Mouse (Mus musculus): ENCODE results near the gene 0610010K14Rik. TPM values are rescaled to one million over a fixed set of nuclear protein-coding genes. Genes with fewer than 3 reads are reported as not detected.

0610010K14Rik gene
- total RNA-seq, 1 experiment from 2014 or later, result 49.9 TPM

GRCm38 (mm10) chr11:70218741-70219470, 18.8 kb downstream of the 0610010K14Rik start:
- no peak for ATAC-seq (replicated peaks; ENCODE audit: low read depth, poor library complexity, severe bottlenecking)

GRCm38 (mm10) chr11:70218039-70218438, 19.7 kb downstream of the 0610010K14Rik start:
- ATAC-seq (replicated peaks; ENCODE audit: low read depth, poor library complexity, severe bottlenecking), result no peak

DNA sequence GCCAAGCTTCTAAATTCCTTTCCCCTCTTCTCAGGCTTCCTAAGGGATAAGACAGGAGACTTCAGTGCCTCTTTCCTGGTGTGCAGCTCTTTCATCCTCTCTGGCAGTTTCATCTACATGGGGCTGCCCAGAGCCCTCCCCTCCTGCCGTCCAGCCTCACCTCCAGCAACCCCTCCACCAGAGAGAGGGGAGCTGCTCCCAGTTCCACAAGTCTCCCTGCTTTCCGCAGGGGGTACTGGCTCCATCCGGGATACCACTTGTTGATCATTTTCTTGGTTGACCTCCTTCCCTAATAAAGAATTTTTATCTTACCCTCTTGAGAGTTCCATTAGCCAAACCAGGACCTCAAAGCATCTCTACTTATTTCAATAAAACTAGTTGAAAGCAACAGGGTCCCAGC, 21.6 kb downstream of the 0610010K14Rik start:
- ATAC-seq (replicated peaks; ENCODE audit: low read depth, poor library complexity, severe bottlenecking), result no peak

DNA sequence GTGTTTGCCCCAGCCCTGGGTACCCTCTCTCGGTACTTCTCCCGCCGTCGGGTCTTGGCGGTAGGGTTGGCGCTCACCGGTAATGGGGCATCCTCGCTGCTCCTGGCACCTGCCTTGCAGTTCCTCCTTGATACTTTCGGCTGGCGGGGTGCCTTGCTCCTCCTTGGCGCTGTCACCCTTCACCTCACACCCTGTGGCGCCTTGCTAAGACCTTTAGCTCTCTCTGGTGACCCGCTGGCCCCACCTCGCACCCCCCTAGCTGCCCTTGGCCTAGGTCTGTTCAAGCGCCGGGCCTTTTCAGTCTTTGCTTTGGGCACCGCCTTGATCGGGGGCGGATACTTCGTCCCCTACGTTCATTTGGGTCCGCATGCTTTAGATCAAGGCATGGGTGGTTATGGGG, 22.4 kb downstream of the 0610010K14Rik start:
- no peak for ATAC-seq (replicated peaks; ENCODE audit: low read depth, poor library complexity, severe bottlenecking)

GRCm38 (mm10) chr11:70214856-70215209, 22.9 kb downstream of the 0610010K14Rik start:
- 0 out of 2 replicates have a peak, but pooled peaks have one; percentile 6 for ATAC-seq (replicated peaks; ENCODE audit: low read depth, poor library complexity, severe bottlenecking)

GRCm38 (mm10) chr11:70214191-70214855, 23.4 kb downstream of the 0610010K14Rik start:
- 0 out of 2 replicates have a peak, but pooled peaks have one; percentile 4 for ATAC-seq (replicated peaks; ENCODE audit: low read depth, poor library complexity, severe bottlenecking)

DNA sequence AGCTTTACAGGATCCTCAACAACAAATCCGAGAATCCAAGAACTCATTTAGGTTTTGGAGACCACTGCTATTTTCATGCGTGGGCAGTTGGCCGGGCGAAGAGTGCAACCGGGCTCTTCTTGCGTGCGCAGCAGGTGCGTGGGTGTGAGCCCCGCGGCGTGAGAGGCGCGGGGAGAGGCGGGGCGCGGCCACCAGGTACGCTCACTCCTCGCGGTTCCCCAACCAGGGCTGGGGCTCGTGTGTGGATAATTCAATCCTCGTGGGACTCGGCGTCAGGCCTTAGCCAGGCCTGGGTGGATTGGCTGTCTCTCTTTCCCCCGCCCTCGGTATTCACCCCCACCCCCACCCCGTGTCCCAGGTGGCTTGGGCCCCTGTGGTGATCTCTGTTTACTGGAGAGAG, 24.0 kb downstream of the 0610010K14Rik start:
- ATAC-seq (replicated peaks; ENCODE audit: low read depth, poor library complexity, severe bottlenecking), result no peak

GRCm38 (mm10) chr11:70212896-70213295, 24.8 kb downstream of the 0610010K14Rik start:
- peak; percentile 76 for ATAC-seq (replicated peaks; ENCODE audit: low read depth, poor library complexity, severe bottlenecking)

GRCm38 (mm10) chr11:70212423-70212822, 25.3 kb downstream of the 0610010K14Rik start, which contains the start of gene Slc16a11:
Slc16a11 (plus strand) TSS chr11:70212752.
- ATAC-seq (replicated peaks; ENCODE audit: low read depth, poor library complexity, severe bottlenecking), result no peak

DNA sequence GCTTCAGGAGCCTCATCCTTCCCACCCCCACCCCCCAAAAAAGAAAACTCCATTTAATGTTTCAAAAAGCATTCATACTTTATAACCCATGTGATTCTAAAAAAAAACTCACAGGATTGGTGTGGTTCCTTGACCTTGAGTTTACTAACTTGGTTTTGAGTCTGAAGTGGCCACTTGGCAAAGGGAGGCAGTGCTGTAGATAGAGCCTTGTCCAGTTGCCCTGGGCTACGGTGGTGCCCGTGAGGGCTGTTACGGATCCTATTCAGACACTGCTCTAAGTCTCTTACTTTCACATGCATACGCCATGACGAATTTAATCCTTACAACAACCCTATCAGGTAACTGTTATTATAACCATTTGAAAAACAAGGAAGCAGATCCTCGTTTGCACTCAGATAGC, 25.7 kb downstream of the 0610010K14Rik start:
- ATAC-seq (replicated peaks; ENCODE audit: low read depth, poor library complexity, severe bottlenecking), result no peak

GRCm38 (mm10) chr11:70210681-70211080, 27.0 kb downstream of the 0610010K14Rik start:
- no peak for ATAC-seq (replicated peaks; ENCODE audit: low read depth, poor library complexity, severe bottlenecking)

DNA sequence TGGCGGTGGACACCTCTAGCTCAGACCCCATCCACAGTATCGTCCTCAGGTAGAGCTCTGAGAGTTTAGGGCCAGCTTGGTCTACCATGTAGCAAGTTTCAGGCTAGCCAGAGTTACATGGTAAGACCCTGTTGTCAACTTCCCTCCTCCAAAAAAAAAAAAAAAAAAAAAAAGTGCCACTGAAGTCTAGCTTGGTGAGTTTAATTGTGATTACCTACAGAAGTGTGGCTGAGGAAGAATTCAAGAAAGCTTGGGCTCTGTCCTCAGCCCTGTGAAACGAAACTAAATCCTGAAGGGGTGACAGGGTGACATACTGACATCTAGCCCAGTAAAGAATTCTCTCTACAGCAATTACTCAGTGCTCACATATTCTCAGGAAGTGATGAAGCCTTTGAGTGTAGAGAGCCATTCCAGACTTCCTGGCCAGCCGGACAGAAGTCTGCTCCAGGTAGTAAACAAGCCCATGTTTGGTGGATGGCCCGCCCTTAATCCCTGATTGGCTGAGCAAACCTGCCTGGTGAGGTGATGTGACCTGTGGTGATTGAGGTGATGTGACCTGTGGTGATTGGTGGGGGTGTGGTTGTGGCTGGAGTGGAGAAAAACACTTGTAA, 28.8 kb downstream of the 0610010K14Rik start:
- ATAC-seq (replicated peaks; ENCODE audit: low read depth, poor library complexity, severe bottlenecking), result no peak

DNA sequence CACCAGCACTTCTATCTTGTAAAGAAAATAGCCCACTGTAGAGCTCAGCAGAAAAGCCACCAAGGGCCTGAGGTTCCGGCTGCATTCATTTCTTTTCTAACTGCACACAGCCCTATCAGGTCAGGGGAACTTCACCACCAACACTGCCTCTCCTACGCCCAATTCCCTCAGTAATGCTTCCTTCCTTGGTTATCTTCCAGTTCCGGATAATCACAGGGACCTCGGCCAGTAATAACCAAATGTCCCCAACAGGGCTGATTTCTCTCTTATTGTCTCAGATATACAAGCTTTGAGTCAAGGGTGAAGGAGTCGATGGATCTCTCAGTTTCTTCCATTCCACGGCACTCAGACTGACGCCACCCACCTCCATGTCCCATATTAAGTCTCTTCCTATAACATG, 30.4 kb downstream of the 0610010K14Rik start:
- ATAC-seq (replicated peaks; ENCODE audit: low read depth, poor library complexity, severe bottlenecking), result no peak

DNA sequence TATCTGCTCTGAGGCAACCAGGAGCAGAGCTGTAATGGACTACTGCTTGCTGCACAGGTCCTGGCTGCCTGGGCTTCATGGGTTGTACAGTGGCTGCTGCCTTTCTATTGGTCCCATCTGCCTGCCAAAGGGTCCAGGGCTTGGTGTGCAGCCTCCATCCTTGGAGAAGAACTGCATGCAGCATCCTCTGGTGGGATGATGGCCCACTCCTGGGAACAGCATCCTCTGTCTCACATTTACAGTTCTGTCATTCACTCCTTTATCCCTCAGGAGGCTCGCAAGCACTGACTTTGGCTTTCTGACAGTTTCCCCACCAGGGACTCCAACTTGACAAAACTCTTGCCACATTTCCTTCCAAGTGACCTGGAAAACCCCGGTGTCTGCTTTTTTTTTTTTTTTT, 30.9 kb downstream of the 0610010K14Rik start:
- no peak for ATAC-seq (replicated peaks; ENCODE audit: low read depth, poor library complexity, severe bottlenecking)

- ATAC-seq (replicated peaks; ENCODE audit: low read depth, poor library complexity, severe bottlenecking), result peak; percentile 76
Measured at GRCm38 (mm10) chr11:70201691-70202090, 36.0 kb downstream of the 0610010K14Rik start.

- ATAC-seq (replicated peaks; ENCODE audit: low read depth, poor library complexity, severe bottlenecking), result no peak
Measured at GRCm38 (mm10) chr11:70200036-70200608, 37.6 kb downstream of the 0610010K14Rik start.

- no peak for ATAC-seq (replicated peaks; ENCODE audit: low read depth, poor library complexity, severe bottlenecking)
Measured at GRCm38 (mm10) chr11:70199107-70199506, 38.6 kb downstream of the 0610010K14Rik start.

DNA sequence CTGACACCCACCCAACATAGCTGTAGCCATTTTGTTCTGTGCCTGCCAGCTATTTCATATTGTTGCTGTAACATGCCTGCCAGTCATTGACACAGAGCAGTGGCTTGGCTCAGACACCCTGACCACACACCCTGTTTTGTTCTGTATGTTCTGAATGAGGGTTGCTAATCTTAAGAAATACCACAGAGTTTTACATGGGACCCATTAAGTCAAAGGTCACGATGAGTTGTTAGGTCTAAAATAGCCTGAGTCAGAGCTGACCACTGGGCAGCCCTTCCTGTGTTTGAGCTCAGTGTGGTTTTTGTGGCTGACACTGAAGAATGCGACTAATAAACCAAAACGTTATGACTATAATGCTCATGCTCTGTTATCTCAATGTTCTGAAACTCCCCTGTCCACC, 39.4 kb downstream of the 0610010K14Rik start:
- peak; percentile 34 for ATAC-seq (replicated peaks; ENCODE audit: low read depth, poor library complexity, severe bottlenecking)

DNA sequence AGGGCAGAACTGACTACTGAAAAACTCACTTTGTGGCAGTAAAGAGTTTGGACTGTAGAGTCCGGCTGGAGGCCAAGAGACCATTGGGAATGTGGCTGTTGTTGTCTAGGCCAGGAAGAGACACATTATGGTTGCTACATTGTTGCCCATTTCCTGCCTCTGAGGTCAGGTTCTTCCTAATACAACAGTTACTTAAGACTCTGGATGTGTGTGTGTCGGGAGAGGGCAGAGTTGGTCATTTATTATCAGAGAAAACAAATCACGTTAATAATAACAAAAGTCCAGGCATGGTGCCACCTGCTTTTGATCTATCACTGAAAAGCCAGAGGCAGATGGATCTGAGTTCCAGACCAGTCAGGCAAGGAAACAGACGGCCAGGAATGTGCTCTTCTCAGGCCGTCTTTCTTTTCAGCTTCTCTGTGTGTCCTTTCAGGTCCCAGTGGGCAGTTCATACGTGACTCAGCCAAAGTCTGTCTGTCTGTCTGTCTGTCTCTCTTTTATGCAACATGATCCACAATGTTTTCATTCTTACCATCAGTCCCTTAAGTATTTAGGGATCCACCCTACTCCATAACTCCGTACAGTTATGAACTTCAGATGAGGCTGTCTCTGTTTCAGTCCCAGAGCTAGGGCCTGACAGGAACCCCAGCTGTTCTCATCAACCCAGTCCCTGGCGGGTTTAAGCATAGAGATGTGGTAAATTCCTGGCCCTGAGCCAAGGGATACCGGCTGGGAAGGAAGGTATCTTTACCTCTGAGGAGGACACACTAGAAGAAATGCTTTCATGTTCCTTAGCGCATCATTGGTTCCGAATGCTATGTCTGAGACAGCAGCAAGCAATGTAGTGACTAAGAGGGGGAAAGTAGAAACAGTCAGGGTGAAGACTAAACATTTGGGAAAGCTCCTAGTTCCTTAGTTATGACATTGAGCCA, 44.1 kb downstream of the 0610010K14Rik start:
- no peak for ATAC-seq (replicated peaks; ENCODE audit: low read depth, poor library complexity, severe bottlenecking)

- ATAC-seq (replicated peaks; ENCODE audit: low read depth, poor library complexity, severe bottlenecking), result no peak
Measured at GRCm38 (mm10) chr11:70192157-70192556, 45.6 kb downstream of the 0610010K14Rik start.

Data from common myeloid progenitor, adult 5-6 weeks (primary cell).